Mouse (Mus musculus) kidney, postnatal 10 days (tissue): ENCODE results near the gene Cyb5d2.
"Not testable (repeated sequence)": the region's sequence is repeated elsewhere in the genome, so short reads cannot be mapped to it uniquely, and the experiment has no call there.

Source experiments
- DNase-seq: peaks from one replicate; pipeline ENCODE4 v3.0.0; 2021; ENCODE audit warnings: mixed read lengths

Cyb5d2 gene

GRCm38 (mm10) chr11:72771461-72771860 lies 24.5 kb downstream of the Cyb5d2 start:
- DNase-seq = no peak

GRCm38 (mm10) chr11:72770816-72771215 lies 25.1 kb downstream of the Cyb5d2 start:
- DNase-seq = no peak

GRCm38 (mm10) chr11:72770324-72770723 lies 25.6 kb downstream of the Cyb5d2 start:
- no peak for DNase-seq

GRCm38 (mm10) chr11:72769061-72769460 lies 26.9 kb downstream of the Cyb5d2 start:
- no peak for DNase-seq

GRCm38 (mm10) chr11:72767716-72768115 lies 28.2 kb downstream of the Cyb5d2 start:
- no peak for DNase-seq

GRCm38 (mm10) chr11:72764270-72764669 lies 31.7 kb downstream of the Cyb5d2 start:
- no peak for DNase-seq

- no peak for DNase-seq
Measured at GRCm38 (mm10) chr11:72760781-72761180, 35.2 kb downstream of the Cyb5d2 start.

- DNase-seq = no peak
Measured at GRCm38 (mm10) chr11:72759581-72759980, 36.4 kb downstream of the Cyb5d2 start.

GRCm38 (mm10) chr11:72758316-72758715 lies 37.6 kb downstream of the Cyb5d2 start:
- no peak for DNase-seq

- no peak for DNase-seq
Measured at GRCm38 (mm10) chr11:72751956-72752355, 44.0 kb downstream of the Cyb5d2 start.

GRCm38 (mm10) chr11:72739048-72739447 lies 56.9 kb downstream of the Cyb5d2 start:
- no peak for DNase-seq

GRCm38 (mm10) chr11:72737517-72737916 lies 58.4 kb downstream of the Cyb5d2 start:
- not testable (repeated sequence) for DNase-seq

GRCm38 (mm10) chr11:72736320-72736719 lies 59.6 kb downstream of the Cyb5d2 start:
- DNase-seq = no peak

- DNase-seq = no peak
Measured at GRCm38 (mm10) chr11:72735519-72735860, 60.5 kb downstream of the Cyb5d2 start.

GRCm38 (mm10) chr11:72734840-72735518 lies 61.0 kb downstream of the Cyb5d2 start:
- DNase-seq = no peak

- no peak for DNase-seq
Measured at GRCm38 (mm10) chr11:72733736-72734135, 62.2 kb downstream of the Cyb5d2 start.
